Mouse (Mus musculus): ENCODE measurements around the gene Wnt7a. TPM values are rescaled to one million over a fixed set of nuclear protein-coding genes. Genes with fewer than 3 reads are reported as not detected.

Wnt7a gene
- total and polyA plus RNA-seq, 3 experiments, result not detected

GRCm38 (mm10) chr6:91454546-91454945 is 43.4 kb upstream of the Wnt7a start:
- TF ChIP-seq MYB (IDR thresholded peaks at IDR 0.05; ENCODE audit: low read depth, low read length), result no peak
- no peak for TF ChIP-seq POLR2AphosphoS5 (IDR thresholded peaks at IDR 0.05; ENCODE audit: borderline replicate concordance, low read depth, low read length)
- TF ChIP-seq ZKSCAN1 (IDR thresholded peaks at IDR 0.05; ENCODE audit: low read depth, low read length), result no peak
- TF ChIP-seq TCF12 (IDR thresholded peaks at IDR 0.05; ENCODE audit: low read depth, low read length), result no peak
- TF ChIP-seq SMC3 (IDR thresholded peaks at IDR 0.05; ENCODE audit: low read depth, low read length), result no peak
- TF ChIP-seq NELFE (IDR thresholded peaks at IDR 0.05; ENCODE audit: low read depth, low read length), result no peak
- TF ChIP-seq MAZ (IDR thresholded peaks at IDR 0.05; ENCODE audit: low read depth, low read length), result no peak
- TF ChIP-seq ZNF384 (IDR thresholded peaks at IDR 0.05; ENCODE audit: low read depth, low read length), result no peak
- TF ChIP-seq MYC (IDR thresholded peaks at IDR 0.05; ENCODE audit: low read depth, low read length), result no peak
- TF ChIP-seq BHLHE40 (IDR thresholded peaks at IDR 0.05; ENCODE audit: borderline replicate concordance, low read depth, low read length), result no peak
- TF ChIP-seq POLR2A (IDR thresholded peaks at IDR 0.05; ENCODE audit: control insufficient read depth in 1 of 2, insufficient read depth in 1 of 2, low read depth in 1 of 2, low read length in 2 of 2, poor library complexity in 1 of 2), result no peak
- no peak for TF ChIP-seq HCFC1 (IDR thresholded peaks at IDR 0.05; ENCODE audit: low read depth, low read length)
- TF ChIP-seq TAL1 (IDR thresholded peaks at IDR 0.05; ENCODE audit: low read length), result no peak
- no peak for TF ChIP-seq POLR2AphosphoS2 (IDR thresholded peaks at IDR 0.05; ENCODE audit: low read length)
- TF ChIP-seq ELF1 (IDR thresholded peaks at IDR 0.05; ENCODE audit: low read depth, low read length), result no peak
- no peak for TF ChIP-seq TBP (IDR thresholded peaks at IDR 0.05; ENCODE audit: low read depth, low read length)
- no peak for TF ChIP-seq ZC3H11A (IDR thresholded peaks at IDR 0.05; ENCODE audit: low read depth, low read length)
- no peak for TF ChIP-seq GATA1 (IDR thresholded peaks at IDR 0.05; ENCODE audit: low read depth, low read length)
- no peak for TF ChIP-seq USF1 (IDR thresholded peaks at IDR 0.05; ENCODE audit: low read depth, low read length)
- no peak for TF ChIP-seq JUND (IDR thresholded peaks at IDR 0.05; ENCODE audit: low read depth, low read length)
- Histone ChIP-seq H3K27me3 (ENCODE audit: control insufficient read depth in 1 of 2, insufficient read depth in 2 of 2, low read length in 2 of 2) (peaks cover 5 to 23% of the 10 kb centered on the region in 2 experiments), H3K27ac (ENCODE audit: control insufficient read depth, low read depth, low read length) (no peak overlapping the region), H3K9ac (ENCODE audit: control insufficient read depth, low read depth, low read length, poor library complexity, severe bottlenecking) (no peak overlapping the region), H3K79me2 (ENCODE audit: control insufficient read depth, insufficient read depth, low read length, poor library complexity) (no peaks in the 10 kb centered on the region), H3K36me3 (ENCODE audit: control insufficient read depth in 1 of 2, insufficient read depth in 2 of 2, low read length in 2 of 2) (no peaks in the 10 kb centered on the region), H3K4me3 (ENCODE audit: control insufficient read depth in 1 of 2, insufficient read depth in 1 of 2, low read depth in 2 of 2, low read length in 2 of 2) (no peak overlapping the region), H3K9me3 (replicated peaks; ENCODE audit: insufficient read depth, low read length) (no peaks in the 10 kb centered on the region), H3K4me1 (ENCODE audit: control insufficient read depth in 1 of 2, insufficient read depth in 2 of 2, low read length in 2 of 2) (no peaks in the 10 kb centered on the region)
- no peak for DNase-seq (ENCODE audit: low read depth, low spot score)

GRCm38 (mm10) chr6:91452056-91452455 is 40.9 kb upstream of the Wnt7a start:
- Histone ChIP-seq H3K27ac (ENCODE audit: control insufficient read depth, low read depth, low read length) (no peak overlapping the region), H3K36me3 (ENCODE audit: control insufficient read depth in 1 of 2, insufficient read depth in 2 of 2, low read length in 2 of 2) (no peaks in the 10 kb centered on the region), H3K9ac (ENCODE audit: control insufficient read depth, low read depth, low read length, poor library complexity, severe bottlenecking) (no peak overlapping the region), H3K79me2 (ENCODE audit: control insufficient read depth, insufficient read depth, low read length, poor library complexity) (no peaks in the 10 kb centered on the region), H3K9me3 (replicated peaks; ENCODE audit: insufficient read depth, low read length) (no peaks in the 10 kb centered on the region), H3K4me3 (ENCODE audit: control insufficient read depth in 1 of 2, insufficient read depth in 1 of 2, low read depth in 2 of 2, low read length in 2 of 2) (no peak overlapping the region), H3K4me1 (ENCODE audit: control insufficient read depth in 1 of 2, insufficient read depth in 2 of 2, low read length in 2 of 2) (no peaks in the 10 kb centered on the region), H3K27me3 (ENCODE audit: control insufficient read depth in 1 of 2, insufficient read depth in 2 of 2, low read length in 2 of 2) (peaks cover 11 to 25% of the 10 kb centered on the region in 2 experiments)
- DNase-seq (ENCODE audit: low read depth, low spot score), result no peak
- no peak for TF ChIP-seq CHD1 (IDR thresholded peaks at IDR 0.05; ENCODE audit: low read depth, low read length)

Measured in MEL (cell line).